Mouse (Mus musculus) ES-E14 (cell line): Measurements from ENCODE around the gene Gnai2.

Source experiments
- CHD2 ChIP-seq: IDR thresholded peaks from 2 replicates; pipeline ENCODE4 v1.6.1; 2014; ENCODE audit warnings: mild to moderate bottlenecking, low read depth, low read length, inconsistent platforms
- HCFC1 ChIP-seq: IDR thresholded peaks from 2 replicates; pipeline ENCODE4 v1.6.1; 2012; ENCODE audit warnings: low read length, inconsistent platforms, borderline replicate concordance; ENCODE audit not compliant: insufficient read depth
- ZC3H11A ChIP-seq: IDR thresholded peaks from 2 replicates; pipeline ENCODE4 v1.6.1; 2012; ENCODE audit warnings: low read depth, mild to moderate bottlenecking, inconsistent platforms, low read length, borderline replicate concordance

DNA sequence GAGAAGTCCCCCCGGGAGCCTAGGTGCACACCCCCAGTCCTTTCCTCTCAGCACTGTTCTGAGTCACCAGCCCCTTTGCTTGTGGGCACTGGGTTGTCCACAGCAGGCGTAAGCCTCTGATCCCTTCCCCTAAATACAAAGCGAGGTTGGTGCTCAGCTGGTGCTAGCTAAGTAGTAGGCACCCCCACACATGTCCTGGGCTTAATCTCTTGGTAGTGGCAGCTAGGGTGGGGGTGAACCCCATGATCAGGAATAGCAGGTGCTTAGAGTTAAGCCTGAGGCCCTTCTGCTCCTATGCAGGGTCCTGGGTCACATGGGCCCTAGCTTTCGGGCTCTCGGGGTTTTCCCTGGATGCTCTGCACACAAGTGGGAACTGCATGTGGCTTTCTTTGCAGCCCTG is 22.0 kb upstream of the Gnai2 start:
- TF ChIP-seq ZC3H11A = no peak
- no peak for TF ChIP-seq HCFC1
- TF ChIP-seq CHD2 = no peak
